ENCODE assay signal across 8 mouse cellular contexts in the genomic region with DNA sequence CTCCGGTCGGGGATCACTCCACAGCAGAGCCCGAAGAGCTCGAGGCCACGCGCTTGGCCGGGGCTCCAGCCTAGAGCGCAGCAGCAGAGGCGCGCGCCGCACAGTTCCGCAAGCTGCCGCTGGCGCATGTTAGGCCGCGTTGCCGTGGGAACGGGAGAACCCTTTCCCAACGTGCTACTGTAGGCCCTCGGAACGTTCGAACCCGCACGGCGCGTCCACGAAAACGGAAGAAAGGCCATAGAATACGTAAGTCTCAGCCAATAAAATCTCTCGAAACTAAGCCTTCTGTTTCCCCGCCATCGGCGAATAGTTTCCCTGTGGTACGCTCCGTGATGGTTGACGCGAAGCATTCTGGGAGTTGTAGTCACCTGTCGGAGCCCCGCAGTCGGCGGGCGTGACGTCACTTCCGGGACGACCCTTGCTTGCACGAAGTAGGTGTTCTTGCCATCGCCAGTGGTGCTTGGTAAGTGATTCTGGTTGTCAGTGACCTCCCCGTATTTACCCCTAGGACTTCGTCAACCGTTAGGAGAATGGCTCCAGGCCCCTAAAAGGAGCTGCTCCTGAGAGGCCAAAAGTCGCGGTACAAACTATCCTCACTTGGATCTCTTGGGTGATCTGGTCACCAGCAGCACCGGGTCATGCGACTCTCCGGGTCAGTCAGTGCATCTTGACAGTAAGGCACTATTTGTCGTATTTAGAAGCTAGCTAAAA. TPM values are rescaled to one million over a fixed set of nuclear protein-coding genes. Genes with fewer than 3 reads are reported as not detected.
DNase-seq lines count a peak whose midpoint lies in the region; ATAC-seq and TF ChIP-seq lines count a peak whose summit lies in the region.

A gene (minus strand): TSS at position 127 of the 711 bp plus-strand sequence.
A gene (plus strand): TSS at position 403 of the 711 bp plus-strand sequence.

- DNase-seq in MEL (ENCODE audit: low read depth, low spot score): peak; percentile 99
- DNase-seq in cerebellum, adult 2 months: peak; percentile 98 to 99
- peak; percentile 99 for DNase-seq in forebrain, postnatal 0 days
- DNase-seq in heart, postnatal 4 days: peak; percentile 97
- peak; percentile 98 for DNase-seq in layer of hippocampus, adult 8-10 months (ENCODE audit: low spot score in 2 of 2)
- peak; percentile 94 for DNase-seq in ovary, adult 18-20 months (ENCODE audit: low spot score)
- peak; percentile 98 for DNase-seq in thymus, postnatal 0 days (ENCODE audit: low spot score)

- peak; percentile 86 to 87 for TF ChIP-seq POLR2A in MEL (IDR thresholded peaks at IDR 0.05; ENCODE audit: control insufficient read depth in 1 of 2, insufficient read depth in 1 of 2, low read depth in 1 of 2, low read length in 2 of 2, poor library complexity in 1 of 2)
- peak; percentile 94 for TF ChIP-seq POLR2A in cerebellum, adult 2 months (IDR thresholded peaks at IDR 0.05; ENCODE audit: borderline replicate concordance, insufficient read depth, low read length)

- H3K27ac ChIP-seq in MEL (ENCODE audit: control insufficient read depth, low read depth, low read length): peak within 1 kb of the TSS; percentile 92
- peak within 1 kb of the TSS; percentile 22 for H3K27ac ChIP-seq in cerebellum, adult 2 months (ENCODE audit: insufficient read depth, low read length)
- peak within 1 kb of the TSS; percentile 66 for H3K27ac ChIP-seq in forebrain, postnatal 0 days (ENCODE audit: low read depth, low read length)
- H3K27ac ChIP-seq in lung, embryonic 15.5 days: peak within 1 kb of the TSS; percentile 89

- no peak; a peak in 1 of 4 replicates for TF ChIP-seq EP300 in MEL (IDR thresholded peaks at IDR 0.05; ENCODE audit: low read depth in 1 of 2, low read length in 2 of 2)

- peaks cover 0 to 4% of the 10 kb centered on the region in 2 experiments; a peak in 1 of 4 replicates for H3K4me1 ChIP-seq in MEL (ENCODE audit: control insufficient read depth in 1 of 2, insufficient read depth in 2 of 2, low read length in 2 of 2)
- H3K4me1 ChIP-seq in cerebellum, adult 2 months (ENCODE audit: control insufficient read depth, insufficient read depth, low read length): peaks cover 3% of the 10 kb centered on the region; the same call in 1 of the 2 replicates
- H3K4me1 ChIP-seq in forebrain, postnatal 0 days (ENCODE audit: insufficient read depth): peaks cover 6% of the 10 kb centered on the region
- H3K4me1 ChIP-seq in lung, embryonic 15.5 days: peaks cover 11% of the 10 kb centered on the region; the same call in 1 of the 2 replicates

- peak; percentile 99 for ATAC-seq in forebrain, postnatal 0 days
- peak; percentile 98 for ATAC-seq in lung, embryonic 15.5 days (ENCODE audit: borderline replicate concordance, extremely low read depth, low FRiP score, low TSS enrichment)

- peak within 1 kb of the TSS; percentile 82 for H3K9ac ChIP-seq in MEL (ENCODE audit: control insufficient read depth, low read depth, low read length, poor library complexity, severe bottlenecking)
- peak within 1 kb of the TSS; percentile 64 for H3K9ac ChIP-seq in forebrain, postnatal 0 days
- H3K9ac ChIP-seq in lung, embryonic 15.5 days: peak within 1 kb of the TSS; percentile 56

- H3K9me3 ChIP-seq in MEL (replicated peaks; ENCODE audit: insufficient read depth, low read length): no peaks in the 10 kb centered on the region
- H3K9me3 ChIP-seq in forebrain, postnatal 0 days (ENCODE audit: low read length): no peaks in the 10 kb centered on the region
- no peaks in the 10 kb centered on the region for H3K9me3 ChIP-seq in lung, embryonic 15.5 days

- no peak for TF ChIP-seq CTCF in MEL (IDR thresholded peaks at IDR 0.05 in 2 of 3, conservative IDR thresholded peaks at IDR 0.05 in 1 of 3; ENCODE audit: control insufficient read depth in 1 of 3, insufficient read depth in 1 of 3, low read depth in 2 of 3, low read length in 3 of 3, poor library complexity in 1 of 3, severe bottlenecking in 1 of 3)
- TF ChIP-seq CTCF in cerebellum, adult 2 months (IDR thresholded peaks at IDR 0.05; ENCODE audit: borderline replicate concordance, insufficient read depth, low read depth, low read length): peak; percentile 27; the same call in 1 of the 2 replicates
- peak; percentile 70 for TF ChIP-seq CTCF in forebrain, postnatal 0 days (IDR thresholded peaks at IDR 0.05; ENCODE audit: low read depth)

- H3K36me3 ChIP-seq in MEL (ENCODE audit: control insufficient read depth in 1 of 2, insufficient read depth in 2 of 2, low read length in 2 of 2): peaks cover 8 to 10% of the 10 kb centered on the region in 2 experiments
- H3K36me3 ChIP-seq in forebrain, postnatal 0 days (ENCODE audit: insufficient read depth): no peaks in the 10 kb centered on the region
- peaks cover 10% of the 10 kb centered on the region for H3K36me3 ChIP-seq in lung, embryonic 15.5 days

- no peak for TF ChIP-seq RAD21 in MEL (IDR thresholded peaks at IDR 0.05; ENCODE audit: low read depth, low read length)

- peak within 1 kb of the TSS; percentile 86 for H3K4me2 ChIP-seq in forebrain, postnatal 0 days (ENCODE audit: low read depth)
- peak within 1 kb of the TSS; percentile 72 for H3K4me2 ChIP-seq in lung, embryonic 15.5 days

- peak within 1 kb of the TSS; percentile 67 to 84 for H3K4me3 ChIP-seq in MEL (ENCODE audit: control insufficient read depth in 1 of 2, insufficient read depth in 1 of 2, low read depth in 2 of 2, low read length in 2 of 2)
- peak within 1 kb of the TSS; percentile 88 for H3K4me3 ChIP-seq in cerebellum, adult 2 months (replicated peaks; ENCODE audit: insufficient read depth, low read depth, low read length)
- H3K4me3 ChIP-seq in forebrain, postnatal 0 days (ENCODE audit: low read depth, low read length): peak within 1 kb of the TSS; percentile 65
- H3K4me3 ChIP-seq in lung, embryonic 15.5 days: peak within 1 kb of the TSS; percentile 63

- H3K27me3 ChIP-seq in MEL (ENCODE audit: control insufficient read depth in 1 of 2, insufficient read depth in 2 of 2, low read length in 2 of 2): no peaks in the 10 kb centered on the region
- H3K27me3 ChIP-seq in cerebellum, adult 2 months (ENCODE audit: control insufficient read depth, insufficient read depth, low read length): no peaks in the 10 kb centered on the region
- no peaks in the 10 kb centered on the region for H3K27me3 ChIP-seq in forebrain, postnatal 0 days (ENCODE audit: insufficient read depth, low read length)
- no peaks in the 10 kb centered on the region for H3K27me3 ChIP-seq in lung, embryonic 15.5 days

- H3K79me2 ChIP-seq in MEL (ENCODE audit: control insufficient read depth, insufficient read depth, low read length, poor library complexity): peaks cover 9% of the 10 kb centered on the region

- WGBS in cerebellum, adult 2 months: under 1% methylated on average over 57 of the region's 57 CpGs
- 1% methylated on average over 57 of the region's 57 CpGs for WGBS in forebrain, postnatal 0 days
- under 1% methylated on average over 57 of the region's 57 CpGs for WGBS in lung, embryonic 15.5 days

TF ChIP-seq in MEL, 35 proteins besides CTCF, POLR2A, EP300 and RAD21 (continues in another document):
- TF ChIP-seq MXI1 (IDR thresholded peaks at IDR 0.05; ENCODE audit: low read depth, low read length): peak; percentile 98
- peak; percentile 34; the same call in 1 of the 2 replicates for TF ChIP-seq POLR2AphosphoS2 (IDR thresholded peaks at IDR 0.05; ENCODE audit: low read length)
- TF ChIP-seq UBTF (IDR thresholded peaks at IDR 0.05; ENCODE audit: borderline replicate concordance, insufficient read depth, low read depth, low read length): no peak
- peak; percentile 88 for TF ChIP-seq KAT2A (conservative IDR thresholded peaks at IDR 0.05; ENCODE audit: low read depth, low read length)
- no peak for TF ChIP-seq ETS1 (IDR thresholded peaks at IDR 0.05; ENCODE audit: low read depth, low read length)
- TF ChIP-seq MAX (IDR thresholded peaks at IDR 0.05; ENCODE audit: low read length): peak; percentile 86
- peak; percentile 53; the same call in 1 of the 2 replicates for TF ChIP-seq CHD1 (IDR thresholded peaks at IDR 0.05; ENCODE audit: low read depth, low read length)
- TF ChIP-seq MAZ (IDR thresholded peaks at IDR 0.05; ENCODE audit: low read depth, low read length): no peak
- TF ChIP-seq ELF1 (IDR thresholded peaks at IDR 0.05; ENCODE audit: low read depth, low read length): peak; percentile 90
- TF ChIP-seq E2F4 (IDR thresholded peaks at IDR 0.05; ENCODE audit: borderline replicate concordance, low read depth, low read length): peak; percentile 72
- no peak for TF ChIP-seq USF1 (IDR thresholded peaks at IDR 0.05; ENCODE audit: low read depth, low read length)
- TF ChIP-seq NELFE (IDR thresholded peaks at IDR 0.05; ENCODE audit: low read depth, low read length): peak; percentile 78
- no peak for TF ChIP-seq GATA1 (IDR thresholded peaks at IDR 0.05; ENCODE audit: low read depth, low read length)
- TF ChIP-seq MYC (IDR thresholded peaks at IDR 0.05; ENCODE audit: low read depth, low read length): peak; percentile 88
- TF ChIP-seq HCFC1 (IDR thresholded peaks at IDR 0.05; ENCODE audit: low read depth, low read length): peak; percentile 97

RNA-seq across cellular contexts. Expression of the first gene that starts in this region (rescaled TPM):
- 0.65 and 0.81 TPM in 2 replicates for total RNA-seq in MEL (2012; rRNA removed)
- polyA plus RNA-seq in MEL (2012; ENCODE audit: insufficient read depth in 1 of 2, insufficient read length in 2 of 2, low read depth in 1 of 2, low replicate concordance in 2 of 2, missing spikeins in 1 of 2): 1 to 10 TPM in 1 of 2 experiments, not detected in 1; 1.5 TPM
- 5.1 and 6.9 TPM in 2 replicates for polyA plus RNA-seq in cerebellum, adult 2 months (2012; rRNA removed)
- 2.8 and 3.2 TPM in 2 replicates for total RNA-seq in forebrain, postnatal 0 days (2014; rRNA removed)
- polyA plus RNA-seq in forebrain, postnatal 0 days (2015; fragmentation: Nextera tagmentation; extraction: Ambion mirVana): 3.0 and 4.2 TPM in 2 replicates
- under 1 TPM; 0.83 to 0.86 TPM for total RNA-seq in heart, postnatal 4 days (2021)
- 1 to 10 TPM; 2.5 to 4.6 (median 3.7) TPM for total RNA-seq in layer of hippocampus, adult 8-10 months (2022)
- polyA plus RNA-seq in lung, embryonic 15.5 days (2015; fragmentation: Nextera tagmentation; extraction: Ambion mirVana): 3.3 and 4.3 TPM in 2 replicates
- 1.3 and 1.5 TPM in 2 replicates for polyA plus RNA-seq in thymus, postnatal 0 days (2015; fragmentation: Nextera tagmentation; extraction: Ambion mirVana)

RNA-seq across cellular contexts. Expression of the second gene that starts in this region (rescaled TPM):
- total RNA-seq in MEL (2012; rRNA removed): 45.0 and 61.7 TPM in 2 replicates
- 10 to 100 TPM in 1 of 2 experiments, not detected in 1; 58.9 TPM for polyA plus RNA-seq in MEL (2012; ENCODE audit: insufficient read depth in 1 of 2, insufficient read length in 2 of 2, low read depth in 1 of 2, low replicate concordance in 2 of 2, missing spikeins in 1 of 2)
- 68.1 and 71.4 TPM in 2 replicates for polyA plus RNA-seq in cerebellum, adult 2 months (2012; rRNA removed)
- 30.0 and 39.5 TPM in 2 replicates for total RNA-seq in forebrain, postnatal 0 days (2014; rRNA removed)
- 47.2 and 48.5 TPM in 2 replicates for polyA plus RNA-seq in forebrain, postnatal 0 days (2015; fragmentation: Nextera tagmentation; extraction: Ambion mirVana)
- total RNA-seq in heart, postnatal 4 days (2021): 10 to 100 TPM; 33.4 to 33.5 TPM
- total RNA-seq in layer of hippocampus, adult 8-10 months (2022): 10 to 100 TPM; 48.2 to 55.4 (median 53.8) TPM
- 78.4 and 80.1 TPM in 2 replicates for polyA plus RNA-seq in lung, embryonic 15.5 days (2015; fragmentation: Nextera tagmentation; extraction: Ambion mirVana)
- 53.6 and 53.9 TPM in 2 replicates for polyA plus RNA-seq in thymus, postnatal 0 days (2015; fragmentation: Nextera tagmentation; extraction: Ambion mirVana)

Comparison
In these comparisons a context has a peak if more than half of its experiments do, and no peak if none do; other contexts are left out.
1. Peak in every context shown above with its lines: DNase-seq, ATAC-seq, H3K4me3 ChIP-seq and H3K27ac ChIP-seq.
2. H3K27ac ChIP-seq: peak in every context shown above with its lines; median percentile 92 in MEL; 89 in lung, embryonic 15.5 days; 66 in forebrain, postnatal 0 days; 22 in cerebellum, adult 2 months.
3. CTCF ChIP-seq: peak in cerebellum, adult 2 months (single experiment) and forebrain, postnatal 0 days (single experiment); none in MEL (0 of 3).